Mouse (Mus musculus) gastrocnemius, postnatal 4 days (tissue): ENCODE measurements around the gene Qk. TPM values are rescaled to one million over a fixed set of nuclear protein-coding genes. Genes with fewer than 3 reads are reported as not detected.

Source experiments
- DNase-seq, 2 experiments: peaks; one replicate each; pipeline ENCODE4 v3.0.0; 2021 to 2022; ENCODE audit warnings: low spot score in 2 of 2, mixed read lengths in 2 of 2
- long read RNA-seq, 2 experiments: library from polyadenylated mRNA; stranded (forward); transcript quantifications; one replicate each; pipeline ENCODE4 v2.0.0; 2021
- total RNA-seq, 2 experiments: library from RNA; stranded (reverse); gene quantifications; 2 replicates each; pipeline ENCODE4 v1.2.3; 2021

The Qk gene
- 100 to 1,000 TPM; 316 to 362 TPM for total RNA-seq
- long read RNA-seq, experiment 1, full-length matches to known transcripts: 138 of 360 reads
- long read RNA-seq, experiment 1, partial matches to known transcripts: 13 of 360 reads
- long read RNA-seq, experiment 1, other reads (novel, unspliced or antisense): 209 of 360 reads
- long read RNA-seq, experiment 2, full-length matches to known transcripts: 135 of 340 reads
- long read RNA-seq, experiment 2, partial matches to known transcripts: 21 of 340 reads
- long read RNA-seq, experiment 2, other reads (novel, unspliced or antisense): 184 of 340 reads

DNA sequence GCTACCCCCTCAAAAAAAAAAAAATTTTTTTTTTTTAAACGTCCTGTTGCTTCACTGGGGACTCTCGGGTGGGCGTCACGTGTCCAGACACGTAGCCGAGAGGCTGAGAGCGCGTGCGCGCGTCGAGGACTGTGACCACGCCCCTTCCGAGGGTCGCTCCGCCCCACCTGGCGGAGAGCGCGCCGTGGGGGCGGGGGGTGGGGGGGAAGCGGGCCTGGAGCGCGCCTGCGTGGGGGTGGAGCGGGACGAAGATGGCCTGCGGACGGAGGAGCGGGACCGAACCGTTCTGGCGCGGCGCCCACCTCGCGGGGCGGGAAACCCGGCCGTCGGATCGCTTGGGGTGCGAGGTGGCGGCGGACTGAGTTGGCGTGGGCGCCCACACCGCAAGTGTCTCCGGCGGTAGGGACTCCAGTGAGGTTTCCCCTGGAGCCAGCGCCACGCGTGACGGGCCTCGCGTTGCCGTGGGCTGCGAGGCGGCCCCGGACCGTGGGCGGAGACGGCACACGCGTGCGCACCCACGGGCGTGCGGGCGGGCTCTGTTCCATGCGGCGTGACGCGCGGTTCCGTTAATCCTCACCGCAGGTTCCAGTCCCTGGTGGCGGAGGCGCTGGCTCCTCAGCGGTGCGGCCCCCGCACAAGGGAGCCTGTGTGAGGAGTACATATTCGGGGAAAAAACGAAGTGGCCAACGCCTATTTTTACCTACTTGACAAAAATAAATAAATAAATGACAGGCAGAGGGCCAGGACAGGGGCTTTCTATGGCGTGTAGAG is at the start of gene Qk:
TSS of gene Qk (minus strand) at position 170 of the 771 bp plus-strand sequence.
- peak; percentile 93 to 94 for DNase-seq

DNA sequence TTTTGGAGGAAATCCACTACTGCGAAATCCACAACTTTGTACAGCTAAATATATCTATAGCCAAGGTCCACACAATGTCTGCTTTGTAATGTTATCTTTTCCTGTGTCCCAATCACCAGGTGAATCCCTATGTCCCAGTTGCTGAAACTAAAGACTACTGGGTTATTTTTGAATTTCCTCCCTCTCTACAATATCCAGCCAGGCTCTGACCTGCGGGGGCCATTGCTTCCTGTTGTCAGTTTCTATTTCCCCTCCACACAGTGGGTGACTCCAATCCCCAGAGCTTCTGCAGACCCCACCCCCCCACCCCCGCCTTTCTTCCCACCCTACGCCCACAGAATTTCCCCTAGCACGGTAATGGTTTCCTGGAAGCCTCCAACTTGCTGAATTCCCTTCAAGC is 47.4 kb upstream of the Qk start:
- DNase-seq: no peak

GRCm38 (mm10) chr17:10366577-10366976 is 46.9 kb upstream of the Qk start:
- DNase-seq: no peak

GRCm38 (mm10) chr17:10365501-10366482 is 46.1 kb upstream of the Qk start:
- DNase-seq: no peak

GRCm38 (mm10) chr17:10363151-10363550 is 43.5 kb upstream of the Qk start:
- no peak for DNase-seq

- DNase-seq: no peak
Observed at GRCm38 (mm10) chr17:10361882-10362291, 42.2 kb upstream of the Qk start.

DNA sequence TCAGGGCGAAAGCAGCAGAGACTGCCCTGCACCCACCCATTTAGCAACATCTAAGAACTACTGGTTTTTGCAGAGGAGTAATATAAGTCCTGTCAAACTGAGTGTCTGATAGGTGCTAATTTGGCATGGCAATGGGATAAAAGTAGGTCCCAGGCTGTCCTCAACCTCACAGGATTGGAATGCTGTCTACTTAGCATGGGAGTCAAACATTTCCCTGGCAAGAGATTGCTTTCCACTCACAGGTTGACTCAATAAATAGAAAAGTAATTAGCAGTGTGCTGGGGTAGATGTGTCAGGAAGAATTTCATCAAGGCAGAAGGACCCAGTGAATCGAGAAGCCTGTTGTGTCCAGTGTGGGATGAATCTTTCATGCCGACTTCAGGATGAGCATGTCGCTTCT is 41.1 kb upstream of the Qk start:
- DNase-seq: no peak

DNA sequence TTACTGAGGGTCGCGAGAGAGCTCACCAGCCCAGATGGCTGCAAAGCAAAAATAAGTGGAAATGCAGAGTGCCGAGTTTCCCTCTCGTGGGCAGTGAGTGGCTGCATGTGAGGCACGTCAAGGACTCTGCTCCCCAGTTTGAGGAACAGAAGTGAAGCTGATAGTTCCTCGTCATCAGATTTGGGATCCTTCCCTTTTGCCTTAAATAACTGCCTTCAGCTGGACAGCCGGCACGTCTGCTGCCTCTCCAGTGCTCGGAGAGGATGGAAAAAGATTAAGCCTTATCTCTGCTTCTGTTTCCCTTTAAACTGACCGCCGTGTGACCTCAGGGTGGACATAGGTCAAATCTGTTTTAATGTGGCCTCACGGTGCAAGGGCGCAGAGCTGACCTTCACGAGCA is 39.8 kb upstream of the Qk start:
- DNase-seq: no peak

DNA sequence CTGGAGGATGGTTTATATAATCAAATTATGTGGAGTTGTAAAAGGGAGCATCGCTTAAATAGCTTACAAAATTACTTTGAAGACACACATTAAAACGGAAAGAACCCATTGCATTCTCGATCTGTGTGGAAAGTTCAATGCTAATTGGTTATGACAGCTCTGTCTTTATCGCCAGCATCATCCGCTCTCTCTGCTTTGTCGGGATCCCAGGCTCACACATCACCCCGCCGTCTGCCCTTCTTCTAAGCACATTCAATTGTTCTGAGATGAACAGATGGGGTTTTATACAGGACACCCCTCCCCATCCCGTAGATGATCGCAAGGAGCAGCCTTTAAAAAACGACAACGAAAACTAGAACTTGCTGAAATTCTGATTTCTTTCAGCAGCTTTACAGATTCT is 37.7 kb upstream of the Qk start:
- no peak for DNase-seq

- DNase-seq: no peak
Observed at GRCm38 (mm10) chr17:10356294-10356693, 36.6 kb upstream of the Qk start.

GRCm38 (mm10) chr17:10355746-10356145 is 36.1 kb upstream of the Qk start:
- no peak for DNase-seq

DNA sequence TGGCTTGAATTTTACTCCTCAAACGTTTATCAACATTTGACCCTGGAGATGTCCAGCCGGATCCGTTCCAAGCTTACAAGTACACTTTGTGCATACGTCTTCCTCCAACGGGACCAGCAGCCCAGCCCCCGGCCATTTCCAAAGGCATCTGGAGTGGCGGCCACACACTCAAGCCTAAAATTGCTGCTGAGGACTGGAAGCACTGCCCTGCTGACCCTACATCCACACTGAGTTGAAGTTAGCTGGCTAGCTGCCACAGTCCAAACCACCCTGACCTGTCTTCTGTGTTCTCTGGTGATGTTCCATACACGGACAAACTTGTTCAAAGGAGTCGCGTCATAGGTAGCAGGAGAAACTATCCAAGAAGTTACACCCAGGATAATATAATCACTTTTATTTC is 18.6 kb upstream of the Qk start:
- no peak for DNase-seq

DNA sequence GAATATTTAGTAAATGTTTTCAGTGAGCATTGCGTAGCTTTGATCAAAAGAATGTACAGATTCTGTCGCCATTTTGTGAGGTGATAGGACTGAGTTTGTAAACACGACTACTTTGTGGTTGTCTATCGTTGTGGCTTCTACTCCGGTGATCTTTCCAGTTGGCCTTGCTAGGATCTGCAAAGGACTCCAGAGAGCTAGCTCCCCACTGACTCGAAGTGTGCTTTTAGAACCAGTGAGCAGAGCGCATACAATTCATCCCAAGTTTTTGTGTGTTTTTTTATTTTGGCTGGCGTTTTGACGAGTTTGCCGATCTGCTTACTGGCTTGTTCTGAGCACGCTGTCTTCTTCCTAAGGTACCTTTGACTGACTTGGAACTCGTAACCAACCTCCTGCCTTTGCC is 16.9 kb upstream of the Qk start:
- DNase-seq: no peak

DNA sequence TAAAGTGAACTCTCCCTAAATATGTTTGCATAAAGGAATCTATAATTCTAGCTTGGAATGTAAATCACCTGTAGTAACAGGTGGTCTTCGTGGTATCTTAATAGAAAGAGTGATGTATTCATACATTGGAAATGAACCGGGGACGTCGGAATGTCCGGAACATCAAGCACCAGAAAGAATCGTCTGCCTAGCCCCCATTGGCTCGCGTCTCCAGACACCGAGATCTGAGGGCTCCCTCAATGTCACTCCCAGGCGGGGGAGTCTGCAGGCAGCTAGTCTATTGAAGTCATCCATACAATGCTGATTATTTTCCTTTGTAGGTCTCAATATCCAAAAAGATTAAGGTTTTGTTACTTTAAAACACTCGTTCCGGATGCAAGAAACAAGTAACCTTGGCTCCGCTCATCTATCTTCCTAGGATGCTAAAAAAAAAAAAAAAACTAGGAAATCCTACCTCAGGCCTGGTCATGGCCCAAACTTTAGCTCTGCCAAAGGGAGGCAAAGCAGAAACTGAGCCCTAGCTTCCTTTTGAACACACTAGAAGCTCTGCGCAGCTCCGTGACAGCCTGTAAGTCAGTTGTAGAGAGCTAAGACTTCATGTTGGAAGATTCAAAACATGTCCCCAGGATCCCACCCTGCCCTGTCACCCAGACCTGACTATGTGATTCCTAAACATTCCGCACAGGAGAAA is 16.3 kb upstream of the Qk start:
- no peak for DNase-seq

DNA sequence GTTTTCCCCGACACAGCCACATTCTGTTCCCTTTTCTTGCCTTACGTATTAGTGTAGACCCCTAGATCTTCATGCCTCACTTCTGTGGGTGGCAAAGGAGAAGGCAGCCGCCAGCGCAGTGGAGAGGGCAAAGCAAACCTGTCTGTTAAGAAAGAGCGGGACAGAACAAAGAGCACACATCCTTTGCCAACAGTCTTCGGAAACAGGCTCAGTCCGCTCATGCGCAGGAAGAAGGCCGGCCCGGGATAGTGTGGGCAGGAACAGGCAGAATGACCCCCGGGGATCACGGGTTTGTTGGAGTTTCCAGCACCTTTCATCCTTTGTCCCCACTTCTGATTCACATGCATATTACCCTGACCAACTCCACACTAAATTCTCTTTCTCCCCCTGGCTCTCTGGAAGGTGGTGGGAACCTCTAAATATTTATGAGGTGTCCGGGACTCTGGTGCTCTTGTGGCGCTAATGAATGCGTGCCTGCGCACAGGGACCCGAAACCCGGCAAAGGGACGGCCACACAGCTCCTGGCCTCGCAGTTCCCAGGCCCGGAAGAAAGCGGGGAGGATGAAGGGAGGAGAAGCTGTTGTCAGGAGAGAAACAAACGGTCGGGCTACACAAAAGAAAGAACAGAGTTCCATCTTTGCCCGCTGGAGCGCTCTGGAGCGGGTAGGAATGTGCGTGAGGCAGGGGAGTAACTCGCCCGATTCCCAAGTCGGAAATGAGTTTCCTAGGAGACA is 15.5 kb upstream of the Qk start:
- peak; percentile 58 to 71 for DNase-seq

- no peak for DNase-seq
Observed at GRCm38 (mm10) chr17:10334481-10334880, 14.8 kb upstream of the Qk start.

- DNase-seq: no peak
Observed at GRCm38 (mm10) chr17:10333321-10333720, 13.7 kb upstream of the Qk start.

GRCm38 (mm10) chr17:10332127-10332526 is 12.5 kb upstream of the Qk start:
- no peak for DNase-seq

DNA sequence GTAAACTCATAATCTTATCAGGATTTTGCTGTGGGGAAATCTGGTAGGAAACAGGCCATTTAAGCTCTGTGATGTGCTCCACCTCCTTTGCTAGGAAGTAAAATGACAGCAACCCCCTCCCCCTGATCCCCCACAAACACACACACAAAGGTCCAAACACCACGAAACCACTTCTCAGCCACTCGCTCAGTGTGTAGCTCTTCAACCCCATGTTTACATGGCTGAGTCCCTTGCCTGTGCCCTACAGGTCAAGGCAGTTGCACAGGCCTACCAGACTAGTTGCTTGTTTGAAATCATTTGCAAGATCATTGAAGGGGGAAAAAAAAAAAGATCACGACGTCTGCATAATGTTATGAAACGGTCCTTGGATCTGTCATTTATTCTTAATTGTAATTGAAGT is 9.8 kb upstream of the Qk start:
- no peak for DNase-seq

DNA sequence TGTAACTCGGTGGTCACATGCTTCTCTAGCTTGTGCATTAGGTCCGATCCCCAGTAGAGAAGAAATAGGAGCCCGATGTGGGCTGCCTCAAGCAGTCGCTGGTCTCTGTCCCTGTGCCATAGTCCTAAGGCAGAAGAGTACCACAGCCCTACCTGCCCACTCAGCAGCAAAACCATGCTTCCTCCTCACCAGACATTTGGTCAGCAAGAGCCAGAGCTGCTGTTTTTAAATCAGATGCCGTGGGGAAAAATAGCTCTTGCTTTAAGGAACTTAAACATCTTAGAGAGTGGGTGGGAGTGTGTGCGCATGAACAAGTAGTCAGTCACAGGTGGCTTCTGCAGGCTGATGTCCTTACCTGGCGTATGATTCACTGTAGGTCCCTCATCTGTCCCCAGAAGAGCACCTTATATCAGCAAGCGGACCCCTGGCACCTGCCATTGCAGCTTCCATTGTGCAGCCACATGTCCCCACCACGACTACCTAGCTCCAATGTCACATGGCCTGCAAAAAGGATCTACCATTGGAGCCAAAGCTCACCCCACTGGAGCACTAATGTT is 9.0 kb upstream of the Qk start:
- DNase-seq: no peak
